Mouse (Mus musculus) liver, adult 2 months (tissue): ENCODE data around the gene Vstm2l. TPM values are rescaled to one million over a fixed set of nuclear protein-coding genes. Genes with fewer than 3 reads are reported as not detected.

Experiments
- DNase-seq: peaks from one replicate; pipeline ENCODE4 v3.0.0-alpha.2; 2011; ENCODE audit warnings: low read depth, low spot score; ENCODE audit errors: extremely low read depth
- H3K27ac ChIP-seq: fragments of 200-500 bp; replicated peaks from 2 replicates; pipeline ENCODE4 v1.5.1; 2012; ENCODE audit warnings: low read depth, mild to moderate bottlenecking, control low read depth, inconsistent platforms, low read length; ENCODE audit not compliant: insufficient read depth
- H3K27me3 ChIP-seq: fragments of 200-500 bp; 2 replicates; pipeline ENCODE4 v1.6.1; 2012; ENCODE audit warnings: mild to moderate bottlenecking, moderate library complexity, low read length, inconsistent platforms; ENCODE audit not compliant: control insufficient read depth, insufficient read depth
- H3K36me3 ChIP-seq: fragments of 200-500 bp; 2 replicates; pipeline ENCODE4 v1.6.1; 2012; ENCODE audit warnings: low read length, inconsistent platforms; ENCODE audit not compliant: control insufficient read depth, insufficient read depth
- H3K4me1 ChIP-seq: fragments of 200-500 bp; 2 replicates; pipeline ENCODE4 v1.6.1; 2011; ENCODE audit warnings: low read length; ENCODE audit not compliant: control insufficient read depth, insufficient read depth
- H3K4me3 ChIP-seq: fragments of 200-500 bp; 2 replicates; pipeline ENCODE4 v1.5.1; 2011; ENCODE audit warnings: low read depth, mild to moderate bottlenecking, control low read depth, low read length, moderate library complexity; ENCODE audit not compliant: insufficient read depth
- H3K79me2 ChIP-seq: fragments of 200-500 bp; 2 replicates; pipeline ENCODE4 v1.6.1; 2012; ENCODE audit warnings: inconsistent platforms, mild to moderate bottlenecking, low read length, moderate library complexity; ENCODE audit not compliant: control insufficient read depth, insufficient read depth
- H3K9ac ChIP-seq: fragments of 200-500 bp; 2 replicates; pipeline ENCODE4 v1.6.1; 2012; ENCODE audit warnings: low read depth, mild to moderate bottlenecking, control low read depth, inconsistent platforms, low read length
- CTCF ChIP-seq: fragments of 200-500 bp; IDR thresholded peaks from 2 replicates; pipeline ENCODE4 v1.5.1; 2011; ENCODE audit warnings: low read depth, low read length, control low read depth
- POLR2A ChIP-seq: fragments of 200-500 bp; IDR thresholded peaks from 2 replicates; pipeline ENCODE4 v1.6.1; 2011; ENCODE audit warnings: low read length, control low read depth; ENCODE audit not compliant: insufficient read depth; ENCODE audit errors: extremely low read depth
- WGBS: fragments of 180-500 bp; shearing (Covaris S2); methylation state at CpG from one replicate; pipeline ENCODE4 v1.1.7; 2018; 5-methylcytosine and 5-hydroxymethylcytosine counted together
- polyA plus RNA-seq: library from polyadenylated mRNA; depleted of rRNA; stranded (reverse); fragments of >200 nt; gene quantifications from 2 replicates; pipeline ENCODE4 v1.2.3, GENCODE M21; 2012
- total RNA-seq: library from RNA; depleted of rRNA; stranded (reverse); fragments of >200 nt; gene quantifications from 2 replicates; pipeline ENCODE4 v1.2.3, GENCODE M21; 2014

The Vstm2l gene
- total and polyA plus RNA-seq, 2 experiments = not detected

DNA sequence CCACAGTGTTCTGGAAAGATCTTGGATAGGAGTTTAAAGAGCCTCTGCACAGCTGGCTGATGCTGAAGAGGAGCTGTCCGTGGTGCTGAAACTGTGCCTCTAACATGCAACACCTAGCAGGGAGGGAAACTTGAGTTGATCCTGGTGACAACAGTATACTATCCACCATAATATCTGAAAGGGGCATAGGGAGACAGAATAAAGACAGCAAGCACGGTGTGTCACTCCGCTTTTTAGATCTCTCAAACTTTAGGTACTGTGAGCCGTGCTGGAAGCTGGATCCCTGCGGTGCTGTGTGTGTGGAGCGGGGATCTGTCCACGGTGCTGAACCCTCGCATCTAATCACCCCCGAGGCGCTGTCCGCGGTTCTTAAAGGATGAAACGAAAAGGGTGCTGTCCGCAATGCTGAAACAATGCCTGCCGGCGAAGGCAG, 1.2 kb upstream of the Vstm2l start:
- Histone ChIP-seq H3K27me3 (peaks cover 12% of the 10 kb centered on the region), H3K27ac (no peak overlapping the region), H3K9ac (no peak overlapping the region), H3K4me1 (no peaks in the 10 kb centered on the region), H3K4me3 (no peak overlapping the region), H3K79me2 (no peaks in the 10 kb centered on the region), H3K36me3 (no peaks in the 10 kb centered on the region)
- TF ChIP-seq CTCF (peak; percentile 37), POLR2A (no peak)
- peak; percentile 58 for DNase-seq
- 2% methylated on average over 16 of the region's 16 CpGs for WGBS

DNA sequence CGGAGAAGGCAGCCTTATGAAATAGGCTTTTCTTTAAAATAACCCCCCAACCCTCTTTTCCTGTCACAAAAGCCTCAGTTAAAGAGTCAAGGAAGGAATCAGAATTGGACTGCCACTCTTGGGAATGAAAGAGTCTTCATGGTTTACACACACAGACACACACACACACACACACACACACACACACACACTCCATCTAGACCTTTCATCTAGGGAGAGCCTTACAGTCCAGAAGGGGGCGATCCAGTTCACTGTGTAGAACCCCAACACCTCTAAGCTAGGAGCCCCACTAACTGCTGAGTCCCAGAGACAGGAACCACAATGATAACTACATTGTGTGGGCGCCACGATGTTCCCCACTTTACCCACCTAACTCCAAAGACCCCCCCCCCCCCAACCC, 748 bp upstream of the Vstm2l start:
- H3K79me2 ChIP-seq = no peaks in the 10 kb centered on the region
- 3% methylated on average over 4 of the region's 4 CpGs for WGBS
- H3K27me3 ChIP-seq = peaks cover 12% of the 10 kb centered on the region

GRCm38 (mm10) chr2:157914889-157915517, 550 bp downstream of the Vstm2l start:
- 44% methylated on average over 43 of the region's 43 CpGs for WGBS
- DNase-seq = no peak

More for the DNA sequence above, 748 bp upstream of the Vstm2l start:
- Histone ChIP-seq H3K4me3 (no peak overlapping the region), H3K9ac (no peak overlapping the region), H3K4me1 (no peaks in the 10 kb centered on the region), H3K36me3 (no peaks in the 10 kb centered on the region), H3K27ac (no peak overlapping the region)
- TF ChIP-seq POLR2A = no peak
- no peak for TF ChIP-seq CTCF
- DNase-seq = no peak

DNA sequence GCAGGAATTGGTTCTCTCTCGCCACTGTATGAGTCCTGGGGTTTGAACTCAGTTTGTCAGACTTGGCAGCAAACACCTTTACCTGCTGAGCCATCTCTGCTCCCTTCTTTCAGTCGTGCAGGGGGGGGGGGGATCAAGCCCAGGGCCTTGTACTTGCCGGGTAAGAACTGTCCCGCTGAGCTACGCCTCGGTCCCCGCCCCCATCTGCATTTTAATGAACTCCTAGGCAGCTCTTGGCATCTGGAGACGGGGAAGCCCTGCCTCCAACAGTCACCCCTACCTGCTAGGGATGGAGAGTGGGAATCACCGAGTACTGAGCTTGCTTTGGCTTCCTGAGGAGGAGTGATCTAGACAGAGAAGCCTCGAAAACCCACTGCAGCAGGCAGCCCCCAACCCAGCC, 4.1 kb downstream of the Vstm2l start:
- Histone ChIP-seq H3K36me3 (no peaks in the 10 kb centered on the region), H3K27me3 (peaks cover 12% of the 10 kb centered on the region), H3K4me3 (no peak overlapping the region), H3K27ac (no peak overlapping the region), H3K9ac (no peak overlapping the region), H3K79me2 (no peaks in the 10 kb centered on the region), H3K4me1 (no peaks in the 10 kb centered on the region)
- WGBS = 12% methylated on average over 10 of the region's 10 CpGs
- DNase-seq = no peak
- no peak for TF ChIP-seq CTCF
- no peak for TF ChIP-seq POLR2A

More at GRCm38 (mm10) chr2:157914889-157915517, 550 bp downstream of the Vstm2l start:
- Histone ChIP-seq H3K4me3 (no peak overlapping the region), H3K27me3 (peaks cover 12% of the 10 kb centered on the region), H3K4me1 (no peaks in the 10 kb centered on the region), H3K27ac (no peak overlapping the region), H3K36me3 (no peaks in the 10 kb centered on the region), H3K9ac (no peak overlapping the region), H3K79me2 (no peaks in the 10 kb centered on the region)
- no peak for TF ChIP-seq POLR2A
- TF ChIP-seq CTCF = no peak

GRCm38 (mm10) chr2:157921551-157921950, 7.1 kb downstream of the Vstm2l start:
- no peaks in the 10 kb centered on the region for H3K79me2 ChIP-seq
- TF ChIP-seq POLR2A (no peak), CTCF (no peak)
- H3K4me1 ChIP-seq = no peaks in the 10 kb centered on the region
- WGBS = 54% methylated on average over 7 of the region's 7 CpGs
- no peak for DNase-seq
- H3K27ac ChIP-seq = no peak overlapping the region
- no peaks in the 10 kb centered on the region; the same call in none of the 2 replicates for H3K27me3 ChIP-seq
- H3K4me3 ChIP-seq = no peak overlapping the region
- H3K9ac ChIP-seq = no peak overlapping the region
- no peaks in the 10 kb centered on the region for H3K36me3 ChIP-seq

- 15% methylated on average over 7 of the region's 7 CpGs for WGBS
- TF ChIP-seq CTCF (no peak), POLR2A (no peak)
- H3K79me2 ChIP-seq = no peaks in the 10 kb centered on the region
- H3K27me3 ChIP-seq = no peaks in the 10 kb centered on the region; the same call in none of the 2 replicates
- no peak overlapping the region for H3K27ac ChIP-seq
- H3K36me3 ChIP-seq = no peaks in the 10 kb centered on the region
- DNase-seq = no peak
- H3K4me3 ChIP-seq = no peak overlapping the region
- H3K4me1 ChIP-seq = no peaks in the 10 kb centered on the region
- no peak overlapping the region for H3K9ac ChIP-seq
Measured at GRCm38 (mm10) chr2:157923406-157923805, 9.0 kb downstream of the Vstm2l start.
